Mouse (Mus musculus): Measurements from ENCODE around the gene Pilra.

Pilra gene

GRCm38 (mm10) chr5:137825030-137825429 is 11.1 kb downstream of the Pilra start:
- DNase-seq (ENCODE audit: low spot score in 2 of 2) = no peak

- no peak for DNase-seq (ENCODE audit: low spot score in 2 of 2)
Observed at GRCm38 (mm10) chr5:137823455-137824045, 12.5 kb downstream of the Pilra start.

- DNase-seq (ENCODE audit: low spot score in 2 of 2) = no peak
Observed at GRCm38 (mm10) chr5:137822602-137823001, 13.5 kb downstream of the Pilra start.

- no peak for DNase-seq (ENCODE audit: low spot score in 2 of 2)
Observed at GRCm38 (mm10) chr5:137822126-137822525, 14.0 kb downstream of the Pilra start.

- no peak for DNase-seq (ENCODE audit: low spot score in 2 of 2)
Observed at GRCm38 (mm10) chr5:137817466-137818222, 18.4 kb downstream of the Pilra start.

- DNase-seq (ENCODE audit: low spot score in 2 of 2) = no peak
Observed at GRCm38 (mm10) chr5:137808316-137808715, 27.8 kb downstream of the Pilra start.

GRCm38 (mm10) chr5:137806158-137806557 is 29.9 kb downstream of the Pilra start:
- DNase-seq (ENCODE audit: low spot score in 2 of 2) = no peak

GRCm38 (mm10) chr5:137800917-137801316 is 35.2 kb downstream of the Pilra start:
- DNase-seq (ENCODE audit: low spot score in 2 of 2) = no peak

- no peak for DNase-seq (ENCODE audit: low spot score in 2 of 2)
Observed at GRCm38 (mm10) chr5:137796606-137797005, 39.5 kb downstream of the Pilra start.

GRCm38 (mm10) chr5:137791553-137791952 is 44.5 kb downstream of the Pilra start:
- DNase-seq (ENCODE audit: low spot score in 2 of 2) = no peak

GRCm38 (mm10) chr5:137788946-137789531 is 47.0 kb downstream of the Pilra start:
- no peak for DNase-seq (ENCODE audit: low spot score in 2 of 2)

- DNase-seq (ENCODE audit: low spot score in 2 of 2) = no peak
Observed at GRCm38 (mm10) chr5:137788171-137788570, 47.9 kb downstream of the Pilra start.

GRCm38 (mm10) chr5:137787151-137787928 is 48.7 kb downstream of the Pilra start, which contains the start of the genes Mepce and Zcwpw1:
TSS of gene Mepce (minus strand) at chr5:137787655.
TSS of gene Zcwpw1 (plus strand) at chr5:137787798.
- DNase-seq (ENCODE audit: low spot score in 2 of 2) = peak; percentile 96 to 98

- peak; percentile 99 to 100 for DNase-seq (ENCODE audit: low spot score in 2 of 2)
Observed at GRCm38 (mm10) chr5:137786109-137786942, 49.8 kb downstream of the Pilra start.

GRCm38 (mm10) chr5:137785164-137786031 is 50.7 kb downstream of the Pilra start:
- DNase-seq (ENCODE audit: low spot score in 2 of 2) = peak in 1 of 2 experiments; percentile 41

- no peak for DNase-seq (ENCODE audit: low spot score in 2 of 2)
Observed at GRCm38 (mm10) chr5:137784546-137784945, 51.5 kb downstream of the Pilra start.

GRCm38 (mm10) chr5:137783901-137784540 is 52.1 kb downstream of the Pilra start:
- no peak for DNase-seq (ENCODE audit: low spot score in 2 of 2)

GRCm38 (mm10) chr5:137782776-137783522 is 53.1 kb downstream of the Pilra start:
- no peak for DNase-seq (ENCODE audit: low spot score in 2 of 2)

GRCm38 (mm10) chr5:137781661-137782060 is 54.4 kb downstream of the Pilra start:
- DNase-seq (ENCODE audit: low spot score in 2 of 2) = no peak
